Mouse (Mus musculus) adrenal gland, postnatal 14 days (tissue): ENCODE results near the gene Paox. TPM values are rescaled to one million over a fixed set of nuclear protein-coding genes. Genes with fewer than 3 reads are reported as not detected.
"Not testable (repeated sequence)": the region's sequence is repeated elsewhere in the genome, so short reads cannot be mapped to it uniquely, and the experiment has no call there.

ENCODE experiments used
- DNase-seq: peaks from one replicate; pipeline ENCODE4 v3.0.0; 2021; ENCODE audit warnings: mixed read lengths
- total RNA-seq: library from RNA; stranded (reverse); gene quantifications from 2 replicates; pipeline ENCODE4 v1.2.3, GENCODE M21; 2021

Paox gene
- total RNA-seq, 1 experiment from 2014 or later: 20.8 TPM

GRCm38 (mm10) chr7:140120484-140120883 is 4.9 kb downstream of the Paox start:
- no peak for DNase-seq

GRCm38 (mm10) chr7:140121338-140121910 is 5.8 kb downstream of the Paox start:
- peak; percentile 32 for DNase-seq

- no peak for DNase-seq
These were observed 7.2 kb downstream of the Paox start for GRCm38 (mm10) chr7:140122765-140123164.

- no peak for DNase-seq
These were observed 8.8 kb downstream of the Paox start for GRCm38 (mm10) chr7:140124382-140124781.

- DNase-seq: peak; percentile 97
These were observed 9.9 kb downstream of the Paox start for GRCm38 (mm10) chr7:140125278-140126021.

GRCm38 (mm10) chr7:140126022-140126350 is 10.4 kb downstream of the Paox start:
- no peak for DNase-seq

GRCm38 (mm10) chr7:140126934-140127333 is 11.3 kb downstream of the Paox start:
- no peak for DNase-seq

GRCm38 (mm10) chr7:140127911-140128310 is 12.3 kb downstream of the Paox start:
- no peak for DNase-seq

- not testable (repeated sequence) for DNase-seq
These were observed 16.6 kb downstream of the Paox start for GRCm38 (mm10) chr7:140132184-140132583.

GRCm38 (mm10) chr7:140134033-140134432 is 18.4 kb downstream of the Paox start:
- not testable (repeated sequence) for DNase-seq

- DNase-seq: peak; percentile 70
These were observed 19.6 kb downstream of the Paox start for GRCm38 (mm10) chr7:140135106-140135770.

- peak; percentile 97 for DNase-seq
These were observed 21.8 kb downstream of the Paox start, which contains the start of gene Mtg1 for GRCm38 (mm10) chr7:140137135-140138020. Gene Mtg1, plus strand, starts transcription at chr7:140137564.

GRCm38 (mm10) chr7:140138021-140138310 is 22.4 kb downstream of the Paox start:
- DNase-seq: no peak

GRCm38 (mm10) chr7:140141350-140141749 is 25.8 kb downstream of the Paox start:
- DNase-seq: peak; percentile 85

GRCm38 (mm10) chr7:140144550-140144949 is 29.0 kb downstream of the Paox start:
- no peak for DNase-seq

GRCm38 (mm10) chr7:140153383-140153782 is 37.8 kb downstream of the Paox start:
- DNase-seq: peak; percentile 59

GRCm38 (mm10) chr7:140153829-140154217 is 38.2 kb downstream of the Paox start:
- no peak for DNase-seq

GRCm38 (mm10) chr7:140154218-140154927 is 38.8 kb downstream of the Paox start, which contains the start of gene Sprn:
Gene Sprn, minus strand, starts transcription at chr7:140154877.
- DNase-seq: no peak

- no peak for DNase-seq
These were observed 44.8 kb downstream of the Paox start for GRCm38 (mm10) chr7:140160363-140160762.

- DNase-seq: no peak
These were observed 49.1 kb downstream of the Paox start, which contains the start of gene Olfr522 for GRCm38 (mm10) chr7:140164664-140165063. Gene Olfr522, minus strand, starts transcription at chr7:140164764.

- no peak for DNase-seq
These were observed 52.4 kb downstream of the Paox start for GRCm38 (mm10) chr7:140167950-140168349.

GRCm38 (mm10) chr7:140169386-140169785 is 53.8 kb downstream of the Paox start:
- no peak for DNase-seq
